Mouse (Mus musculus) small intestine, adult 2 months (tissue): ENCODE data around the gene N4bp3. TPM values are rescaled to one million over a fixed set of nuclear protein-coding genes. Genes with fewer than 3 reads are reported as not detected.

Source experiments
- H3K27ac ChIP-seq: fragments of 200-500 bp; 2 replicates; pipeline ENCODE4 v1.5.1; 2012; ENCODE audit warnings: low read depth, low read length, control low read depth, inconsistent platforms; ENCODE audit not compliant: insufficient read depth
- H3K27me3 ChIP-seq: fragments of 200-500 bp; 2 replicates; pipeline ENCODE4 v1.6.1; 2012; ENCODE audit warnings: mild to moderate bottlenecking, moderate library complexity, low read length, inconsistent platforms; ENCODE audit not compliant: control insufficient read depth, insufficient read depth
- H3K36me3 ChIP-seq: fragments of 200-500 bp; 2 replicates; pipeline ENCODE4 v1.6.1; 2012; ENCODE audit warnings: mild to moderate bottlenecking, low read length, control low read depth, inconsistent platforms; ENCODE audit not compliant: control insufficient read depth, insufficient read depth
- H3K4me1 ChIP-seq: fragments of 200-500 bp; 2 replicates; pipeline ENCODE4 v1.6.1; 2012; ENCODE audit warnings: low read length, inconsistent platforms, mixed read lengths; ENCODE audit not compliant: control insufficient read depth, insufficient read depth, insufficient read length
- H3K4me3 ChIP-seq: fragments of 200-500 bp; 2 replicates; pipeline ENCODE4 v1.5.1; 2012; ENCODE audit warnings: low read depth, mild to moderate bottlenecking, control low read depth, inconsistent platforms, low read length, moderate library complexity
- CTCF ChIP-seq: fragments of 200-500 bp; IDR thresholded peaks from 2 replicates; pipeline ENCODE4 v1.5.1; 2012; ENCODE audit warnings: low read depth, mild to moderate bottlenecking, control low read depth, inconsistent platforms, low read length, moderate library complexity, mixed read lengths; ENCODE audit not compliant: insufficient replicate concordance, insufficient read length; ENCODE audit errors: extremely low read depth
- POLR2A ChIP-seq: fragments of 200-500 bp; IDR thresholded peaks from 2 replicates; pipeline ENCODE4 v1.6.1; 2012; ENCODE audit warnings: low read depth, mild to moderate bottlenecking, control low read depth, inconsistent platforms, low read length, moderate library complexity
- WGBS: fragments of 180-500 bp; shearing (Covaris S2); methylation state at CpG from one replicate; pipeline ENCODE4 v1.1.7; 2018; 5-methylcytosine and 5-hydroxymethylcytosine counted together
- polyA plus RNA-seq: library from polyadenylated mRNA; depleted of rRNA; stranded (reverse); fragments of >200 nt; gene quantifications from 2 replicates; pipeline ENCODE4 v1.2.3, GENCODE M21; 2012

Gene N4bp3
- polyA plus RNA-seq, 1 experiment = 5.0 TPM

DNA sequence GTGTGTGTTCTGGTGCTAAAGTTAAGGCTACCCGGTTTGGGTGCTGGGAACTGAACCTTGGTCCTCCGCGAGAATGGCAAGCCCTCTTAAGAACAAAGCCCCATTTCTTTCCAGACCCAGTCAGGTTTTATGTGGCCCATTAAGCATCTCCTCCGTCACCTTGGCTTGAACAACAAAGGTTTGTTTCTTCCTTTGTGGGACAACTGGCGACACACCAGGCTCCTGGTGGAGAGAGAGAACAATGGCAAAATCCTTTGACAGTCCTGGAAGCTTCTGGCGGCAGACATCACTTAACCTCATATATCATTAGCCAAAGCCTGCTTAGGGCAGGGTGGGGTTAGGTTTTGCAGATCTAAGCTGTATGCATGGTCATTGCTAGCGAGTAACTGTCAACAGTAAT is 12.0 kb upstream of the N4bp3 start:
- WGBS = 68% methylated on average over 7 of the region's 7 CpGs
- Histone ChIP-seq H3K36me3 (no peaks in the 10 kb centered on the region), H3K4me3 (no peak overlapping the region), H3K27ac (no peak overlapping the region), H3K4me1 (peaks cover 9% of the 10 kb centered on the region), H3K27me3 (no peaks in the 10 kb centered on the region)
- TF ChIP-seq CTCF (no peak), POLR2A (no peak)

DNA sequence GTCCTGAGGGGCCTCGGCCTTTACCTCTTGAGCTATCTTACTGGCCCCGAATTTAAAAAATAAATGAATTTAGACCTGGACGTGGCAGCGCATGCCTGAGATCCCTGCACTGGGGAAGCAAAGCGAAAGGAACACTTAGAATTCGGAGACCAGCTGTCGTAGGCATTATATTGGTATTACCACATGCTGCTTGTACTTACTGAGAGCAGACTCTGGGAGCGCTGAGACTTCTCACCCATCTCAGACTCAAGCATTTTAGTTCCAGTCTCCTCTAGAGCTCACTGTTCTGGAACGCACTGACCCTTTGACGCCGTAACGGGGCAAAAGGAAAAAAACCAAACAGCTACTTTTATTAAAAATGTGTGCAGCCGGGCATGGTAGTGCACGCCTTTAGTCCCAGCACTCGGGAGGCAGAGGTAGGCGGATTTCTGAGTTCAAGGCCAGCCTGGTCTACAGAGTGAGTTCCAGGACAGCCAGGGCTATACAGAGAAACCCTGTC is 11.3 kb upstream of the N4bp3 start:
- TF ChIP-seq CTCF (no peak), POLR2A (no peak)
- no peak overlapping the region for H3K27ac ChIP-seq
- no peaks in the 10 kb centered on the region for H3K36me3 ChIP-seq
- peaks cover 9% of the 10 kb centered on the region for H3K4me1 ChIP-seq
- no peak overlapping the region for H3K4me3 ChIP-seq
- 88% methylated on average over 16 of the region's 16 CpGs for WGBS
- H3K27me3 ChIP-seq = no peaks in the 10 kb centered on the region

DNA sequence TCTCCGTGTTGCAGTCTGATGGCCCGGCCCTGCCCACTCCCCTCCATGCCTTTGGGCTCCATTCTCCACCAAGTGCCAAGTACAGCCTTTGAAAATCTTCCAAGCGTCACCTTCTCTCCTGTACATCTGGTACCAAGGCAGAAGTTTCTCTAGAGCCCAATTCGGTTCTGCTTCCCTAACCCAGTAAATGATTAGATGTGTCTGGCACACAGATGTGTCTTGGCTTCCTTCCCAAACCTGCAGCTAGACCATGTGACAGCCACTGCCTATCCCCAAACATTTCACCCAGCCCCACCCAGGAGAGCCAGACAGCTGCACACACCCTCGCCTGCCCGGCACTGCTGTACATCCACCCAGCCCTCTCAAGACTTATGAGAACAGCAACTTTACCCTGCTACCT is 8.1 kb upstream of the N4bp3 start:
- H3K27me3 ChIP-seq = no peaks in the 10 kb centered on the region
- no peaks in the 10 kb centered on the region for H3K36me3 ChIP-seq
- no peak overlapping the region for H3K4me3 ChIP-seq
- peaks cover 9% of the 10 kb centered on the region for H3K4me1 ChIP-seq
- no peak for TF ChIP-seq CTCF
- no peak for TF ChIP-seq POLR2A
- 13% methylated on average over 6 of the region's 6 CpGs for WGBS
- H3K27ac ChIP-seq = no peak overlapping the region

DNA sequence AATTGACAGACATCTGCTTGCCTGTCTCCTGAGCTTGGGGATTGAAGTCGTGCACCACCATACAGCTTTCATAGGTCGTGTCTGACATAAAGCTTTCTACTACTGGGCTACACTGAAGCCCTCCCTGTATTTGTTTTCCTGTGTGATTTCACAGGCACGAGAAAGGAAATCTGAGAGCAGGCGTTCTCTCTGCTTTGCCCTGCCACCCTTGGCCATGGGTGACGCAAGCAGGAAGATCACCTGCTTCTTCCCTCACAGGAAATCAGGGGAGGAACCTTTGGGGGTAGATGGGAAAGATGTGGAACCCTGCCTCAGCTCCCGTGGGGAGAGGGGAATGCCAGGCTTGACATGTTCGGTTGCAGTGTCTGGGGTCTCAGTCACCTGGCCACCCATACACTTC is 7.6 kb upstream of the N4bp3 start:
- no peak overlapping the region for H3K27ac ChIP-seq

DNA sequence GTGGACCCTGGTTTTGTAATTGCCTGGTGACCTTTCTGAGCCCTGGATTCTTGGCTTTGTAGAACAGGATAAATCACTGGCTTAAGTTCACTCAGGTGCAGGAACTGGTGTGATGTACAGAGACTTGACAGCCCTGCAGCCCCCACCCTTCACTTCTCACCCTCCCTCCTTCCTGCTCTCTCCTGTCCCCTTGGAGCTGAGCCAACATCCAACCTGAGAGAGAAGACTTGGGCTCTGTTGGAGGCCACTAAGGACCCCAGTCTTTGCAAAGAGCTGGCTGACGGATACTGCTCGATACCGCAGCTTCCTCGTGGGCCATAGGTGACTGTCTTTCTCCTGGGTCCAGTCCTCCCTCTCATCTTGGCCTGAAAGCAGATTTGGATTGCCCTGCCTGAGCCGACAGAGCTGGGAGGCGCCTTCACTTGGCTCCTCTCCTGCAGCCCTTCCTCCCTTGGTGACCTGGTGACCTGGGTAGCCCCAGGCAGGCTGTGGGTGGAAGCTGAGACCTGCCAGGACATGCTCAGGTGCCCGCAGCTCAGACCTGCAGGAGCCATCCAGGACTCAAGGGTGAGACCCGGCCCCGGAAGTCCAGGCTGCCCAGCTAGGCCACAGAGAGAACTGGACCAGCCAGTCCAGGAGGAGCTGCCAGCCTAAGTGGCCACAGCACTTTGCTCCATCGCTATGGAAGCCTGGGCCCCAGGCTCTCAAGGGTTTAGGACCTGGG is 6.3 kb upstream of the N4bp3 start:
- Histone ChIP-seq H3K27me3 (no peaks in the 10 kb centered on the region), H3K4me1 (peaks cover 9% of the 10 kb centered on the region), H3K27ac (no peak overlapping the region), H3K4me3 (no peak overlapping the region), H3K36me3 (no peaks in the 10 kb centered on the region)
- no peak for TF ChIP-seq POLR2A
- TF ChIP-seq CTCF = no peak
- 80% methylated on average over 10 of the region's 10 CpGs for WGBS

More for the DNA sequence above, 7.6 kb upstream of the N4bp3 start:
- Histone ChIP-seq H3K4me3 (no peak overlapping the region), H3K4me1 (peaks cover 9% of the 10 kb centered on the region), H3K27me3 (no peaks in the 10 kb centered on the region), H3K36me3 (no peaks in the 10 kb centered on the region)
- no peak for TF ChIP-seq CTCF
- no peak for TF ChIP-seq POLR2A
- 17% methylated on average over 7 of the region's 7 CpGs for WGBS

DNA sequence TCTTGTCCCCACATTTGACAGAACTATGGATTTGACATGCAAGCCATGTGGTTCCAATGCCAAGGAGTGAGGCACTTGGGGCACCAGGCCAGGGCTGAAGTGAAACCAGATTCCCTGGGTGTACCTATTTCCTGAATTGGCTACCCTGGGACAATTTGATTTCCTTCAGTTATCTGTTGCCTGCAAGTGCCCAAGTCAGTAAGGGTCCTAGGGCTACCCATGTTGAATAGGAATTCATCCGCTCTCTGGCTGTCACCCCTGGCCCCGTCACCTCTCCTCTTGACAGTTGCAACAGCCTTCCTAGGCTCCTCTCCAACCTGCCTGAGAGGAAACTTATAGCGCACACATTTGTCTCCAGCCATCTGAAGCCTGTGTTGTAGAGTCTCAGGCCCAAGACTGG is 4.2 kb upstream of the N4bp3 start:
- WGBS = 97% methylated on average over 3 of the region's 3 CpGs

DNA sequence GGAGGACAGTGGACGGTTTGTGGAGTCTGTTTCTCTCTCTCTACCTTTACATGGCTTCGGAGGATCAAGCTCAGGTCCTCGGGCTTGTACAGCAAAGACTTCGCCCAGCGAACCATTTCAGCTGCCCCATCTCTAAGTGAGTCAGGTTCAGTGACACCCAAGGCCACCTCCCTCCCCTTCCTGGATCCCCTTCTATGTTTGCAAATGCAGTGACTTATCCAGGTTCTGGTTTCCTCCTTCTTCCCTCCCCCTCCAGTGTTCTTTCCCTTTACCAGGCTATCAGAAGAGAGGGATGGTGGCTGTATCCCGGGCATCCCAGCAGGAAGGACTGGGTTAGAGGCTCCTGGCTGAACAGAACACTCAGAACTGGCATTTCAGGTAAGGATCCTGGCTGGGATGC is 3.1 kb upstream of the N4bp3 start:
- no peaks in the 10 kb centered on the region for H3K27me3 ChIP-seq
- no peak overlapping the region for H3K27ac ChIP-seq
- TF ChIP-seq POLR2A (no peak), CTCF (no peak)
- H3K36me3 ChIP-seq = no peaks in the 10 kb centered on the region
- H3K4me3 ChIP-seq = no peak overlapping the region
- WGBS = 78% methylated on average over 6 of the region's 6 CpGs
- peaks cover 10% of the 10 kb centered on the region for H3K4me1 ChIP-seq

More for the DNA sequence above, 4.2 kb upstream of the N4bp3 start:
- Histone ChIP-seq H3K27me3 (no peaks in the 10 kb centered on the region), H3K4me1 (peaks cover 14% of the 10 kb centered on the region), H3K36me3 (no peaks in the 10 kb centered on the region), H3K27ac (no peak overlapping the region), H3K4me3 (no peak overlapping the region)
- TF ChIP-seq CTCF (no peak), POLR2A (no peak)
